10 mouse cellular contexts compared by ENCODE assay signal in genomic region chr9:94732599-94733287, GRCm38 (mm10).
A peak's percentile ranks its signal among the peaks of the same experiment; 100 is the strongest.
DNase-seq lines count a peak whose midpoint lies in the region; ATAC-seq lines count a peak whose summit lies in the region.
"Had no signal": no experiment of that assay in that cellular context is flagged by ENCODE, and none has a peak within 500 bp of the region (broad histone marks: within the 10 kb centered on the region; RNA-seq: fewer than 3 reads in every experiment).

No protein-coding gene starts in this region.

- no peak overlapping the region for H3K4me2 ChIP-seq in kidney, embryonic 14.5 days (replicated peaks; ENCODE audit: low read depth, low read length)
- no peak overlapping the region for H3K4me2 ChIP-seq in neural tube, embryonic 12.5 days (replicated peaks)
- H3K4me2 ChIP-seq in hindbrain, embryonic 14.5 days (replicated peaks), result no peak overlapping the region

- no peaks in the 10 kb centered on the region for H3K36me3 ChIP-seq in kidney, embryonic 14.5 days (ENCODE audit: control insufficient read depth, insufficient read depth, low read length)
- H3K36me3 ChIP-seq in neural tube, embryonic 12.5 days, result no peaks in the 10 kb centered on the region
- H3K36me3 ChIP-seq in hindbrain, embryonic 14.5 days (replicated peaks; ENCODE audit: control insufficient read depth, insufficient read depth), result no peaks in the 10 kb centered on the region
- H3K36me3 ChIP-seq: G1E had no signal

- no peak overlapping the region for H3K9ac ChIP-seq in kidney, embryonic 14.5 days (ENCODE audit: low read depth, low read length)
- H3K9ac ChIP-seq in neural tube, embryonic 12.5 days, result no peak overlapping the region
- H3K9ac ChIP-seq in hindbrain, embryonic 14.5 days, result no peak overlapping the region

- 0 out of 2 replicates have a peak, but pooled peaks have one; percentile 37 for ATAC-seq in kidney, embryonic 14.5 days (ENCODE audit: low FRiP score, low TSS enrichment)
- 0 out of 2 replicates have a peak, but pooled peaks have one; percentile 32 for ATAC-seq in neural tube, embryonic 12.5 days (ENCODE audit: low FRiP score, low read depth)
- peak; percentile 26; the same call in 1 of the 2 replicates for ATAC-seq in hindbrain, embryonic 14.5 days (ENCODE audit: low FRiP score)
- ATAC-seq: lung, postnatal 0 days had no signal

- no peak overlapping the region for H3K4me3 ChIP-seq in kidney, embryonic 14.5 days (ENCODE audit: low read length)
- no peak overlapping the region for H3K4me3 ChIP-seq in neural tube, embryonic 12.5 days
- H3K4me3 ChIP-seq in hindbrain, embryonic 14.5 days (replicated peaks; ENCODE audit: low read length), result no peak overlapping the region

- 73% methylated on average over 8 of the region's 8 CpGs for WGBS in kidney, embryonic 14.5 days
- WGBS in neural tube, embryonic 12.5 days, result 65% methylated on average over 8 of the region's 8 CpGs
- 67% methylated on average over 8 of the region's 8 CpGs for WGBS in hindbrain, embryonic 14.5 days

- H3K27ac ChIP-seq in kidney, embryonic 14.5 days (ENCODE audit: low read depth, low read length), result no peak overlapping the region
- no peak overlapping the region for H3K27ac ChIP-seq in neural tube, embryonic 12.5 days
- H3K27ac ChIP-seq in hindbrain, embryonic 14.5 days, result no peak overlapping the region

- no peak for DNase-seq in kidney, adult 9 months
- DNase-seq in neural tube, embryonic 10.5 days (ENCODE audit: extremely low spot score, low spot score), result no peak
- no peak for DNase-seq in hindbrain, embryonic 14.5 days (ENCODE audit: low spot score)
- DNase-seq in left cerebral cortex, postnatal 25 days (ENCODE audit: low spot score in 2 of 2), result no peak
- no peak for DNase-seq in right cerebral cortex, postnatal 4 days
- DNase-seq: layer of hippocampus, adult 9-11 months had no signal

- no peaks in the 10 kb centered on the region for H3K9me3 ChIP-seq in kidney, embryonic 14.5 days (ENCODE audit: control insufficient read depth, low read length)
- no peaks in the 10 kb centered on the region for H3K9me3 ChIP-seq in neural tube, embryonic 12.5 days
- H3K9me3 ChIP-seq in hindbrain, embryonic 14.5 days (ENCODE audit: control insufficient read depth, low read length), result no peaks in the 10 kb centered on the region

- H3K27me3 ChIP-seq in kidney, embryonic 14.5 days (ENCODE audit: control insufficient read depth, insufficient read depth, low read length), result no peaks in the 10 kb centered on the region
- no peaks in the 10 kb centered on the region for H3K27me3 ChIP-seq in neural tube, embryonic 12.5 days (replicated peaks)
- H3K27me3 ChIP-seq in hindbrain, embryonic 14.5 days (ENCODE audit: control insufficient read depth, insufficient read depth, low read length), result no peaks in the 10 kb centered on the region

- H3K4me1 ChIP-seq in kidney, embryonic 14.5 days (ENCODE audit: control insufficient read depth, insufficient read depth, low read length), result no peaks in the 10 kb centered on the region
- peaks cover 9% of the 10 kb centered on the region; the same call in 1 of the 2 replicates for H3K4me1 ChIP-seq in neural tube, embryonic 12.5 days
- H3K4me1 ChIP-seq in hindbrain, embryonic 14.5 days (replicated peaks; ENCODE audit: control insufficient read depth, insufficient read depth, low read length), result no peaks in the 10 kb centered on the region

- intact Hi-C loops in left cerebral cortex, postnatal 25 days (cut with DNase I), result no loop called here
